Mouse (Mus musculus): ENCODE results near the gene Ufd1.

- TF ChIP-seq POLR2A (IDR thresholded peaks at IDR 0.05; ENCODE audit: low read depth, low read length) (no peak), CTCF (conservative IDR thresholded peaks at IDR 0.05; ENCODE audit: insufficient read depth, insufficient read length, low read depth, low read length) (no peak)
These were observed 42.1 kb upstream of the Ufd1 start for GRCm38 (mm10) chr16:18769501-18769900.
